Mouse (Mus musculus): ENCODE data around the gene Glrb. TPM values are rescaled to one million over a fixed set of nuclear protein-coding genes. Genes with fewer than 3 reads are reported as not detected.

The Glrb gene
- total and polyA plus RNA-seq, 3 experiments, result not detected

GRCm38 (mm10) chr3:80891087-80891486 lies 22.4 kb downstream of the Glrb start (continued):
- TF ChIP-seq POLR2AphosphoS5 (IDR thresholded peaks at IDR 0.05; ENCODE audit: borderline replicate concordance, low read depth, low read length), result no peak
- TF ChIP-seq RAD21 (IDR thresholded peaks at IDR 0.05; ENCODE audit: low read depth, low read length), result no peak

DNA sequence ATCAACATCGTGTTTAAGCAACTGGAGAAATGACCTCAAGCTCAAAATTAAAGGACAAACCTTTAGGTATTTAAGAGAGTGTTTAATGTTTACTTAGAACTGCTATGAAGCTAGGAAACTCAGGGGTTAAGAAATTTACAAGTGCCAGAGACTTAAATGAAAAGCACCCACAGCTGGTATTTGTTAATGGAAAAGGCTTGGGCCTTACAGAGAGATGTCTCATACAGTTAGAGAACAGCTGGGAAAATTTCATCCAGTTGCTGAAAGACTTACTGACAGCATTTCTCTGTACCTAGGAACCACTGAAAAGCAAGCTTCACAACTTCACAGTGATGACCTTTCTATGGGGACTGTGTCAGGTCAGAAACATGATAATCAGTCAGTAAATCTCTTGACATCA lies 28.3 kb downstream of the Glrb start:
- H3K9ac ChIP-seq (ENCODE audit: control insufficient read depth, low read depth, low read length, poor library complexity, severe bottlenecking), result no peak overlapping the region
- DNase-seq (ENCODE audit: low read depth, low spot score), result no peak
- H3K4me3 ChIP-seq (ENCODE audit: control insufficient read depth in 1 of 2, insufficient read depth in 1 of 2, low read depth in 2 of 2, low read length in 2 of 2), result no peak overlapping the region
- H3K27me3 ChIP-seq (ENCODE audit: control insufficient read depth in 1 of 2, insufficient read depth in 2 of 2, low read length in 2 of 2), result no peaks in the 10 kb centered on the region
- no peak for TF ChIP-seq POLR2A (IDR thresholded peaks at IDR 0.05; ENCODE audit: control insufficient read depth in 1 of 2, insufficient read depth in 1 of 2, low read depth in 1 of 2, low read length in 2 of 2, poor library complexity in 1 of 2)
- H3K4me1 ChIP-seq (ENCODE audit: control insufficient read depth in 1 of 2, insufficient read depth in 2 of 2, low read length in 2 of 2), result no peaks in the 10 kb centered on the region
- H3K9me3 ChIP-seq (replicated peaks; ENCODE audit: insufficient read depth, low read length), result no peaks in the 10 kb centered on the region
- H3K27ac ChIP-seq (ENCODE audit: control insufficient read depth, low read depth, low read length), result no peak overlapping the region
- no peaks in the 10 kb centered on the region for H3K79me2 ChIP-seq (ENCODE audit: control insufficient read depth, insufficient read depth, low read length, poor library complexity)
- H3K36me3 ChIP-seq (ENCODE audit: control insufficient read depth in 1 of 2, insufficient read depth in 2 of 2, low read length in 2 of 2), result no peaks in the 10 kb centered on the region

GRCm38 (mm10) chr3:80883601-80884000 lies 29.9 kb downstream of the Glrb start:
- H3K9me3 ChIP-seq (replicated peaks; ENCODE audit: insufficient read depth, low read length), result no peaks in the 10 kb centered on the region
- H3K4me1 ChIP-seq (ENCODE audit: control insufficient read depth in 1 of 2, insufficient read depth in 2 of 2, low read length in 2 of 2), result no peaks in the 10 kb centered on the region
- TF ChIP-seq ZKSCAN1 (IDR thresholded peaks at IDR 0.05; ENCODE audit: low read depth, low read length), result no peak
- TF ChIP-seq TAL1 (IDR thresholded peaks at IDR 0.05; ENCODE audit: low read length), result no peak
- no peak for TF ChIP-seq RCOR1 (IDR thresholded peaks at IDR 0.05; ENCODE audit: low read depth, low read length)
- TF ChIP-seq CHD1 (IDR thresholded peaks at IDR 0.05; ENCODE audit: low read depth, low read length), result no peak
- no peak for TF ChIP-seq SMC3 (IDR thresholded peaks at IDR 0.05; ENCODE audit: low read depth, low read length)
- no peaks in the 10 kb centered on the region for H3K36me3 ChIP-seq (ENCODE audit: control insufficient read depth in 1 of 2, insufficient read depth in 2 of 2, low read length in 2 of 2)
- no peak overlapping the region for H3K4me3 ChIP-seq (ENCODE audit: control insufficient read depth in 1 of 2, insufficient read depth in 1 of 2, low read depth in 2 of 2, low read length in 2 of 2)
- H3K9ac ChIP-seq (ENCODE audit: control insufficient read depth, low read depth, low read length, poor library complexity, severe bottlenecking), result no peak overlapping the region
- no peaks in the 10 kb centered on the region for H3K27me3 ChIP-seq (ENCODE audit: control insufficient read depth in 1 of 2, insufficient read depth in 2 of 2, low read length in 2 of 2)
- H3K27ac ChIP-seq (ENCODE audit: control insufficient read depth, low read depth, low read length), result no peak overlapping the region
- H3K79me2 ChIP-seq (ENCODE audit: control insufficient read depth, insufficient read depth, low read length, poor library complexity), result no peaks in the 10 kb centered on the region
- no peak for DNase-seq (ENCODE audit: low read depth, low spot score)

GRCm38 (mm10) chr3:80880660-80881293 lies 32.7 kb downstream of the Glrb start:
- TF ChIP-seq HCFC1 (IDR thresholded peaks at IDR 0.05; ENCODE audit: low read depth, low read length) (no peak), EP300 (IDR thresholded peaks at IDR 0.05; ENCODE audit: low read depth in 1 of 2, low read length in 2 of 2) (no peak), ZMIZ1 (IDR thresholded peaks at IDR 0.05; ENCODE audit: low read depth, low read length) (no peak), RCOR1 (IDR thresholded peaks at IDR 0.05; ENCODE audit: low read depth, low read length) (no peak), ZKSCAN1 (IDR thresholded peaks at IDR 0.05; ENCODE audit: low read depth, low read length) (no peak), USF1 (IDR thresholded peaks at IDR 0.05; ENCODE audit: low read depth, low read length) (no peak), MAFK (IDR thresholded peaks at IDR 0.05; ENCODE audit: borderline replicate concordance, low read depth, low read length) (no peak), MYB (IDR thresholded peaks at IDR 0.05; ENCODE audit: low read depth, low read length) (no peak), MXI1 (IDR thresholded peaks at IDR 0.05; ENCODE audit: low read depth, low read length) (no peak), SMC3 (IDR thresholded peaks at IDR 0.05; ENCODE audit: low read depth, low read length) (no peak), NRF1 (IDR thresholded peaks at IDR 0.05; ENCODE audit: insufficient read depth, low read depth, low read length, poor library complexity, severe bottlenecking) (no peak), NELFE (IDR thresholded peaks at IDR 0.05; ENCODE audit: low read depth, low read length) (no peak)
- Histone ChIP-seq H3K9me3 (replicated peaks; ENCODE audit: insufficient read depth, low read length) (no peaks in the 10 kb centered on the region), H3K4me1 (ENCODE audit: control insufficient read depth in 1 of 2, insufficient read depth in 2 of 2, low read length in 2 of 2) (no peaks in the 10 kb centered on the region), H3K27me3 (ENCODE audit: control insufficient read depth in 1 of 2, insufficient read depth in 2 of 2, low read length in 2 of 2) (no peaks in the 10 kb centered on the region), H3K79me2 (ENCODE audit: control insufficient read depth, insufficient read depth, low read length, poor library complexity) (no peaks in the 10 kb centered on the region), H3K4me3 (ENCODE audit: control insufficient read depth in 1 of 2, insufficient read depth in 1 of 2, low read depth in 2 of 2, low read length in 2 of 2) (no peak overlapping the region), H3K27ac (ENCODE audit: control insufficient read depth, low read depth, low read length) (no peak overlapping the region), H3K36me3 (ENCODE audit: control insufficient read depth in 1 of 2, insufficient read depth in 2 of 2, low read length in 2 of 2) (no peaks in the 10 kb centered on the region), H3K9ac (ENCODE audit: control insufficient read depth, low read depth, low read length, poor library complexity, severe bottlenecking) (no peak overlapping the region)
- DNase-seq (ENCODE audit: low read depth, low spot score), result no peak
